Comparison of ENCODE assay signal across 24 mouse cellular contexts in the genomic region with DNA sequence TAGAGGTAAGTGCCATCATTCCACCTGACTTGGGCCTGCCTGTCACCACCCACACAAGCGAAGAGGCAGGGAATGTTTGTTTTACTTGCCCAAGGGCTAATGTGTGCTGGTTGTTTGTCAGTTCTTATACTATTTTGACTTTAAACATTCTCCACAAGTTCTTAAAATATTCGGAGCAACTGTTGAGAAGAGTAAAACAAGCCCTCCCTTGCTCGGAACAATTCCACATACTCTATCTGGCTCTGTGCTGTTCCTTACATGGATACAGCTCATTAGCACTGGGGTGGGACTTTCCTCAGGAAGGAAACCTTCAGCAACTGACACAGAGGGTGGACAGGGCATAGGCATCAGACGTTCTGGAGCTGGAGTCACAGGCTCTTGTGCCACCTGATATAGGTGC. TPM values are rescaled to one million over a fixed set of nuclear protein-coding genes. Genes with fewer than 3 reads are reported as not detected.
DNase-seq lines count a peak whose midpoint lies in the region; ATAC-seq and TF ChIP-seq lines count a peak whose summit lies in the region.
"Had no signal": no experiment of that assay in that cellular context is flagged by ENCODE, and none has a peak within 500 bp of the region (broad histone marks: within the 10 kb centered on the region; RNA-seq: fewer than 3 reads in every experiment).

No protein-coding gene starts in this region.

- no peaks in the 10 kb centered on the region for H3K36me3 ChIP-seq in heart, embryonic 15.5 days
- H3K36me3 ChIP-seq: embryonic facial prominence, embryonic 13.5 days; G1E; hindbrain, embryonic 13.5 days had no signal

- TF ChIP-seq CTCF in gastrocnemius, adult 2 months (IDR thresholded peaks at IDR 0.05): no peak
- no peak for TF ChIP-seq CTCF in left cerebral cortex, adult 2 months (IDR thresholded peaks at IDR 0.05)

- no peak overlapping the region for H3K9ac ChIP-seq in heart, embryonic 15.5 days
- H3K9ac ChIP-seq: embryonic facial prominence, embryonic 13.5 days; hindbrain, embryonic 13.5 days; liver, embryonic 14.5 days; lung, embryonic 14.5 days had no signal

- no peak overlapping the region for H3K4me3 ChIP-seq in gastrocnemius, adult 2 months
- H3K4me3 ChIP-seq in heart, embryonic 15.5 days: no peak overlapping the region
- H3K4me3 ChIP-seq in left cerebral cortex, adult 2 months: no peak overlapping the region
- no peak overlapping the region for H3K4me3 ChIP-seq in brown adipose tissue, adult 24 weeks (ENCODE audit: insufficient read depth, low read depth, low read length)
- H3K4me3 ChIP-seq: embryonic facial prominence, embryonic 13.5 days; hindbrain, embryonic 13.5 days had no signal

- peaks cover 2% of the 10 kb centered on the region; the same call in 1 of the 2 replicates for H3K27me3 ChIP-seq in heart, embryonic 15.5 days
- H3K27me3 ChIP-seq: embryonic facial prominence, embryonic 13.5 days; hindbrain, embryonic 13.5 days had no signal

- intact Hi-C loops in gastrocnemius, adult 2 months (cut with DNase I): no loop called here
- intact Hi-C loops in heart, postnatal 25 days (cut with DNase I): no loop called here
- intact Hi-C loops in left cerebral cortex, adult 2 months (cut with DNase I): loop anchor here (1.0 kb wide), 1 partner anchor 47 kb away; no protein-coding TSS in a partner anchor

- H3K9me3 ChIP-seq in heart, embryonic 15.5 days (replicated peaks): no peaks in the 10 kb centered on the region
- H3K9me3 ChIP-seq: embryonic facial prominence, embryonic 13.5 days; G1E; hindbrain, embryonic 13.5 days had no signal

- ATAC-seq in heart, embryonic 15.5 days (replicated peaks; ENCODE audit: insufficient number of reproducible peaks, insufficient read depth, low FRiP score, low read depth): no peak; the same call in 1 of the 2 replicates

- H3K4me1 ChIP-seq in heart, embryonic 15.5 days (replicated peaks): peaks cover 14% of the 10 kb centered on the region; the same call in 1 of the 2 replicates
- H3K4me1 ChIP-seq in brown adipose tissue, adult 24 weeks (ENCODE audit: control insufficient read depth, insufficient read depth, insufficient read length, low read length): peaks cover 5% of the 10 kb centered on the region; the same call in 1 of the 2 replicates
- H3K4me1 ChIP-seq: embryonic facial prominence, embryonic 13.5 days had no signal

- WGBS in heart, embryonic 15.5 days: 47% methylated on average over 4 of the region's 4 CpGs

- H3K4me2 ChIP-seq in heart, embryonic 15.5 days: no peak overlapping the region
- H3K4me2 ChIP-seq: embryonic facial prominence, embryonic 13.5 days; hindbrain, embryonic 13.5 days; lung, embryonic 14.5 days had no signal

- no peak for DNase-seq in gastrocnemius, adult 2 months
- DNase-seq in gastrocnemius, postnatal 25 days: no peak
- DNase-seq in heart, postnatal 25 days (ENCODE audit: low spot score): no peak
- no peak for DNase-seq in left cerebral cortex, adult 2 months (ENCODE audit: extremely low spot score in 1 of 2, low spot score in 2 of 2)
- DNase-seq in left cerebral cortex, adult 18-20 months (ENCODE audit: low spot score in 2 of 2): no peak
- DNase-seq: adrenal gland, adult 8-10 months; cerebellum, adult 11 months; cerebellum, adult 9-10 months; gastrocnemius, postnatal 14 days; heart, postnatal 14 days; kidney, adult 11 months; layer of hippocampus, postnatal 36 days; liver; lung, embryonic 14.5 days; midbrain, embryonic 14.5 days; thymus, postnatal 4 days had no signal

- peak overlapping the region; percentile 79 for H3K27ac ChIP-seq in gastrocnemius, adult 2 months
- peak overlapping the region; percentile 28; the same call in 1 of the 2 replicates for H3K27ac ChIP-seq in heart, embryonic 15.5 days
- H3K27ac ChIP-seq in left cerebral cortex, adult 2 months: peak overlapping the region; percentile 72
- peak overlapping the region; percentile 66 for H3K27ac ChIP-seq in brown adipose tissue, adult 24 weeks (replicated peaks; ENCODE audit: low read depth, low read length)
- H3K27ac ChIP-seq: embryonic facial prominence, embryonic 13.5 days; hindbrain, embryonic 13.5 days; liver, embryonic 14.5 days had no signal

RNA-seq across cellular contexts. Expression of gene Rasd2, which starts 15.9 kb away (rescaled TPM):
- 10 to 100 TPM; 23.7 to 46.3 TPM for total RNA-seq in gastrocnemius, adult 2 months (2021)
- 1 to 10 TPM; 1.3 to 1.5 TPM for total RNA-seq in gastrocnemius, postnatal 25 days (2021)
- 0.62 and 0.91 TPM in 2 replicates for polyA plus RNA-seq in heart, embryonic 15.5 days (2015; fragmentation: Nextera tagmentation; extraction: Ambion mirVana)
- total RNA-seq in heart, postnatal 25 days (2021): 1 to 10 TPM; 3.1 to 3.8 TPM
- total RNA-seq in left cerebral cortex, adult 2 months (2021): 100 to 1,000 TPM in 1 of 2 experiments, 10 to 100 TPM in 1; 77.7 to 100 TPM
- total RNA-seq in left cerebral cortex, adult 18-20 months (2021): 100 to 1,000 TPM; 109 to 128 TPM
- 0.48 TPM in 1 of 2 replicates, not detected in the other for polyA plus RNA-seq in brown adipose tissue, adult 24 weeks (2012; ENCODE audit: insufficient read depth, insufficient read length, missing spikeins)
- total RNA-seq: monocyte, adult 5-6 weeks had no signal
- polyA plus RNA-seq: forebrain, embryonic 11.5 days; G1E; liver, embryonic 14.5 days had no signal

Comparison
In these comparisons a context has a peak if more than half of its experiments do, and no peak if none do; other contexts are left out.
1. RNA of gene Rasd2, which starts 15.9 kb away (total RNA-seq): 109 to 128 TPM in left cerebral cortex, adult 18-20 months, 77.7 to 100 TPM in left cerebral cortex, adult 2 months and 23.7 to 46.3 TPM in gastrocnemius, adult 2 months; 3.1 to 3.8 TPM in heart, postnatal 25 days and 1.3 to 1.5 TPM in gastrocnemius, postnatal 25 days; every median in the first group is over 4 times any median in the second.
2. H3K27ac ChIP-seq: peak in every context shown above with its lines; median percentile 79 in gastrocnemius, adult 2 months; 72 in left cerebral cortex, adult 2 months; 66 in brown adipose tissue, adult 24 weeks; 28 in heart, embryonic 15.5 days.